Mouse (Mus musculus): Measurements from ENCODE around the gene Gm20388.

DNA sequence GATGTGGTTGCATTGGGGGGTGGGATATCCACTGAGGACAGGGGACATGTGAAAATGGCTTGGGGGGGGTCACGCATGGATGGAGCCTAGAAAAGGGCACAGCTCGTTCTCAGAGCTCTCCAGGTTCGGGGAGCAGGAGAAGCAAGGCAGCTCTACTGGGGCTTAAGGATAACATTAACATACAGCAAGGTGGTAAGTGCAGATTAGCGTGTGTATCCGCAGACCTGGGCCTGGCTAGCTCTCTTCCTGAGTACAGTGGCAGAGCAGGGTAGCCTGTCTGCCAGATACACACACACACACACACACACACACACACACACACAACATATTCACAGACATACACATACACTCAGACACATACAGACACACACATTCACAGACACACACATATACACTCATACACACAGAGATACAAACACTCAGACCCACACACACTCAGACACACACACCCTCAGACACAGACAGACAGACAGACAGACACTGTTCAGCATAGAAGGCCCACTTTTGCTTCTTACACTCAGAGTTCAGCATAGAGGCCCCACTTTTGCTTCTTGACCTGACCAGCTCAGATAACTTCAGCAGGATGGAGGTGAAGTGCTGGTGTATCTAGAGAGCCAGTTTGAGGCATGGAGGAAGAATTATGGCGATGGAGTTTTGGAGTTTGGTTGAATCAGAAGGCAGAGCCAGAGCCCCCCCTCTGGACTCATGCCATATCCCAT is 2708.2 kb downstream of the Gm20388 start:
- TF ChIP-seq ZC3H11A (IDR thresholded peaks at IDR 0.05; ENCODE audit: borderline replicate concordance, low read depth, low read length), result no peak
- TF ChIP-seq HCFC1 (IDR thresholded peaks at IDR 0.05; ENCODE audit: borderline replicate concordance, insufficient read depth, low read length), result no peak
